In the genomic region with DNA sequence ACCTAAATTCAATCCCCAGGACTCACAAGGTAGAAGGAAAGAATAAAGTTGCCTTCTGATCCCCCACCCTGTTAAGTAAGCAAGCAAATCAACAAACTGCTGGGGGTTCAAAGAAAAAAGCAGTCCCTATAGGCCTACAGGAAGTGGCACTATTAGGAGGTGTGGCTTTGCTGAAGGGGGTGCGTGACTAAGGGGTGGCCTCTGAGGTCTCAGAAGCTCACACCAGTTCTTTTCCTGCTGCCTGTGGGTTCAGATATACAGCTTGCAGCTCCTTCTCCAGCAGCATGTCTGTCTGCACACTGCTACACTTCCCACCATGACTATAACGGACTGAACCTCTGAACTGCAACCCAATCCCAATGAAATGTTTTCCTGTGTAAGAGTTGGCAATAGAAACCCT, we compare ENCODE assay signal across 12 mouse cellular contexts. TPM values are rescaled to one million over a fixed set of nuclear protein-coding genes. Genes with fewer than 3 reads are reported as not detected.
DNase-seq lines count a peak whose midpoint lies in the region; ATAC-seq and TF ChIP-seq lines count a peak whose summit lies in the region.
"Had no signal": no experiment of that assay in that cellular context is flagged by ENCODE, and none has a peak within 500 bp of the region (broad histone marks: within the 10 kb centered on the region; RNA-seq: fewer than 3 reads in every experiment).

No protein-coding gene starts in this region.

- no peaks in the 10 kb centered on the region for H3K27me3 ChIP-seq in limb, embryonic 12.5 days
- no peaks in the 10 kb centered on the region for H3K27me3 ChIP-seq in limb, embryonic 10.5 days (ENCODE audit: low read depth, poor library complexity, severe bottlenecking)
- H3K27me3 ChIP-seq in liver, embryonic 11.5 days (replicated peaks; ENCODE audit: control insufficient read depth, insufficient read depth, low read length): no peaks in the 10 kb centered on the region
- H3K27me3 ChIP-seq in stomach, postnatal 0 days (ENCODE audit: control insufficient read depth, insufficient read depth, low read length): no peaks in the 10 kb centered on the region
- H3K27me3 ChIP-seq: neural tube, embryonic 15.5 days had no signal

- peak overlapping the region; percentile 42; the same call in 1 of the 2 replicates for H3K27ac ChIP-seq in limb, embryonic 12.5 days
- no peak overlapping the region for H3K27ac ChIP-seq in limb, embryonic 10.5 days
- H3K27ac ChIP-seq in liver, embryonic 11.5 days (ENCODE audit: low read depth, low read length): peak overlapping the region; percentile 40; the same call in 1 of the 2 replicates
- no peak overlapping the region for H3K27ac ChIP-seq in stomach, postnatal 0 days (replicated peaks)
- H3K27ac ChIP-seq: gastrocnemius, adult 2 months; neural tube, embryonic 15.5 days had no signal

- H3K9ac ChIP-seq in limb, embryonic 12.5 days (replicated peaks): no peak overlapping the region
- 0 out of 2 replicates have a peak overlapping the region, but pooled peaks have one; percentile 17 for H3K9ac ChIP-seq in liver, embryonic 11.5 days (ENCODE audit: low read depth, low read length)
- no peak overlapping the region for H3K9ac ChIP-seq in stomach, postnatal 0 days (ENCODE audit: low read length)
- H3K9ac ChIP-seq: neural tube, embryonic 15.5 days had no signal

- 21% methylated on average over 2 of the region's 2 CpGs for WGBS in limb, embryonic 12.5 days
- WGBS in limb, embryonic 10.5 days: 23% methylated on average over 2 of the region's 2 CpGs
- 22% methylated on average over 2 of the region's 2 CpGs for WGBS in liver, embryonic 11.5 days
- WGBS in stomach, postnatal 0 days: 46% methylated on average over 2 of the region's 2 CpGs

- H3K4me1 ChIP-seq in limb, embryonic 12.5 days (replicated peaks): peaks cover 37% of the 10 kb centered on the region
- H3K4me1 ChIP-seq in limb, embryonic 10.5 days: peaks cover 23% of the 10 kb centered on the region
- peaks cover 57% of the 10 kb centered on the region for H3K4me1 ChIP-seq in liver, embryonic 11.5 days (replicated peaks; ENCODE audit: control insufficient read depth, insufficient read depth, low read length)
- H3K4me1 ChIP-seq in stomach, postnatal 0 days (replicated peaks; ENCODE audit: control insufficient read depth, insufficient read depth): no peaks in the 10 kb centered on the region

- DNase-seq in limb, embryonic 10.5 days (ENCODE audit: low spot score): no peak
- DNase-seq in liver, embryonic 11.5 days (ENCODE audit: low spot score): no peak
- no peak for DNase-seq in stomach, postnatal 0 days (ENCODE audit: low spot score)
- no peak for DNase-seq in ovary, adult 18-20 months (ENCODE audit: low spot score)
- no peak for DNase-seq in c-Kit-positive CD71-positive TER-119-positive erythroid progenitor cells, embryonic 14.5 days (ENCODE audit: low spot score)
- no peak for DNase-seq in adrenal gland, adult 2 months
- DNase-seq: cerebellum, postnatal 25 days; gastrocnemius, adult 2 months; kidney, postnatal 36 days had no signal

- TF ChIP-seq CTCF in stomach, postnatal 0 days (IDR thresholded peaks at IDR 0.05; ENCODE audit: low read depth): no peak

- no peak overlapping the region for H3K4me3 ChIP-seq in limb, embryonic 12.5 days (replicated peaks)
- no peak overlapping the region for H3K4me3 ChIP-seq in limb, embryonic 10.5 days
- no peak overlapping the region for H3K4me3 ChIP-seq in liver, embryonic 11.5 days (ENCODE audit: low read depth, low read length)
- H3K4me3 ChIP-seq in stomach, postnatal 0 days (ENCODE audit: low read depth, low read length): no peak overlapping the region
- H3K4me3 ChIP-seq: gastrocnemius, adult 2 months; neural tube, embryonic 15.5 days had no signal

- ATAC-seq in limb, embryonic 12.5 days (ENCODE audit: insufficient number of reproducible peaks, insufficient read depth, low FRiP score, low TSS enrichment, low read depth): no peak
- peak; percentile 94 for ATAC-seq in activated CD4-positive, CD25-positive, alpha-beta regulatory T cell, adult 4 months
- peak; percentile 88 for ATAC-seq in liver, embryonic 11.5 days (replicated peaks; ENCODE audit: low FRiP score)
- peak; percentile 81 for ATAC-seq in stomach, postnatal 0 days (ENCODE audit: low FRiP score, low TSS enrichment)

- no peaks in the 10 kb centered on the region for H3K9me3 ChIP-seq in limb, embryonic 12.5 days
- no peaks in the 10 kb centered on the region for H3K9me3 ChIP-seq in limb, embryonic 10.5 days (replicated peaks)
- H3K9me3 ChIP-seq in liver, embryonic 11.5 days (ENCODE audit: control insufficient read depth, low read length): no peaks in the 10 kb centered on the region
- no peaks in the 10 kb centered on the region for H3K9me3 ChIP-seq in stomach, postnatal 0 days (ENCODE audit: control insufficient read depth, low read length)
- H3K9me3 ChIP-seq: neural tube, embryonic 15.5 days had no signal

- H3K36me3 ChIP-seq in limb, embryonic 12.5 days: no peaks in the 10 kb centered on the region
- H3K36me3 ChIP-seq in limb, embryonic 10.5 days: no peaks in the 10 kb centered on the region
- no peaks in the 10 kb centered on the region for H3K36me3 ChIP-seq in liver, embryonic 11.5 days (ENCODE audit: control insufficient read depth, insufficient read depth, low read length)
- H3K36me3 ChIP-seq in stomach, postnatal 0 days (ENCODE audit: control insufficient read depth, insufficient read depth, low read length): no peaks in the 10 kb centered on the region
- H3K36me3 ChIP-seq: neural tube, embryonic 15.5 days had no signal

- H3K4me2 ChIP-seq in limb, embryonic 12.5 days: no peak overlapping the region
- peak overlapping the region; percentile 26; the same call in 1 of the 2 replicates for H3K4me2 ChIP-seq in liver, embryonic 11.5 days
- no peak overlapping the region for H3K4me2 ChIP-seq in stomach, postnatal 0 days (replicated peaks; ENCODE audit: low read depth)
- H3K4me2 ChIP-seq: neural tube, embryonic 15.5 days had no signal

- no peak for TF ChIP-seq EP300 in stomach, postnatal 0 days (optimal IDR thresholded peaks at IDR 0.05)

RNA-seq across cellular contexts. Expression of a gene that starts 35.8 kb away (rescaled TPM):
- polyA plus RNA-seq in limb, embryonic 12.5 days (2016; fragmentation: Nextera tagmentation; extraction: Ambion mirVana): 21.2 and 24.8 TPM in 2 replicates
- polyA plus RNA-seq in limb, embryonic 10.5 days (2016; fragmentation: Nextera tagmentation; extraction: Ambion mirVana): 18.0 and 20.0 TPM in 2 replicates
- polyA plus RNA-seq in activated CD4-positive, CD25-positive, alpha-beta regulatory T cell, adult 4 months (2017; shearing (Covaris generic)): 10 to 100 TPM in 1 of 2 experiments, 1 to 10 TPM in 1; 9.9 to 10.1 TPM
- polyA plus RNA-seq in liver, embryonic 11.5 days (2014; fragmentation: Nextera tagmentation; extraction: Ambion mirVana): 21.3 and 23.5 TPM in 2 replicates
- polyA plus RNA-seq in stomach, postnatal 0 days (2015; fragmentation: Nextera tagmentation; extraction: Ambion mirVana): 11.6 and 11.9 TPM in 2 replicates
- total RNA-seq in adrenal gland, adult 2 months (2021): 10 to 100 TPM; 21.4 to 28.1 TPM
- polyA plus RNA-seq in adrenal gland, adult 2 months (2012; rRNA removed): 4.6 and 5.6 TPM in 2 replicates

RNA-seq across cellular contexts. Expression of a gene that starts 48.9 kb away (rescaled TPM):
- polyA plus RNA-seq in limb, embryonic 12.5 days (2016; fragmentation: Nextera tagmentation; extraction: Ambion mirVana): 272 and 279 TPM in 2 replicates
- 350 and 402 TPM in 2 replicates for polyA plus RNA-seq in limb, embryonic 10.5 days (2016; fragmentation: Nextera tagmentation; extraction: Ambion mirVana)
- 100 to 1,000 TPM; 244 to 245 TPM for polyA plus RNA-seq in activated CD4-positive, CD25-positive, alpha-beta regulatory T cell, adult 4 months (2017; shearing (Covaris generic))
- polyA plus RNA-seq in liver, embryonic 11.5 days (2014; fragmentation: Nextera tagmentation; extraction: Ambion mirVana): 414 and 416 TPM in 2 replicates
- polyA plus RNA-seq in stomach, postnatal 0 days (2015; fragmentation: Nextera tagmentation; extraction: Ambion mirVana): 119 and 122 TPM in 2 replicates
- 100 to 1,000 TPM; 217 to 230 TPM for total RNA-seq in adrenal gland, adult 2 months (2021)
- polyA plus RNA-seq in adrenal gland, adult 2 months (2012; rRNA removed): 17.6 and 21.5 TPM in 2 replicates

Comparison
In these comparisons a context has a peak if more than half of its experiments do, and no peak if none do; other contexts are left out.
1. H3K27ac ChIP-seq: peak in limb, embryonic 12.5 days (single experiment) and liver, embryonic 11.5 days (single experiment); none in limb, embryonic 10.5 days (single experiment) and stomach, postnatal 0 days (single experiment).